Mouse (Mus musculus) midbrain, embryonic 14.5 days (tissue): ENCODE measurements around the gene Pde10a. TPM values are rescaled to one million over a fixed set of nuclear protein-coding genes. Genes with fewer than 3 reads are reported as not detected.

ENCODE experiments used
- ATAC-seq: fragments of 200-750 bp; cut with Nextera tagmentation; 2 replicates; pipeline ENCODE4 v1.8.0; 2017; ENCODE audit warnings: moderate number of reproducible peaks, moderate library complexity; ENCODE audit not compliant: low FRiP score, low TSS enrichment
- DNase-seq: peaks from one replicate; pipeline ENCODE4 v3.0.0-alpha.2; 2015
- H3K27ac ChIP-seq: fragments of 300-500 bp; sonication (generic); replicated peaks from 2 replicates; pipeline ENCODE4 v1.5.1; 2014; ENCODE audit warnings: mild to moderate bottlenecking, low read depth, low read length, moderate library complexity
- H3K27me3 ChIP-seq: fragments of 300-500 bp; sonication (generic); 2 replicates; pipeline ENCODE4 v1.6.1; 2014; ENCODE audit warnings: low read length, control low read depth, mixed read lengths; ENCODE audit not compliant: control insufficient read depth, insufficient read depth
- H3K36me3 ChIP-seq: fragments of 300-500 bp; sonication (generic); 2 replicates; pipeline ENCODE4 v1.6.1; 2014; ENCODE audit warnings: low read length, control low read depth; ENCODE audit not compliant: control insufficient read depth, insufficient read depth
- H3K4me1 ChIP-seq: fragments of 300-500 bp; sonication (generic); 2 replicates; pipeline ENCODE4 v1.6.1; 2014; ENCODE audit warnings: mild to moderate bottlenecking, antibody characterized with exemption, low read length, control low read depth; ENCODE audit not compliant: control insufficient read depth, insufficient read depth
- H3K4me2 ChIP-seq: fragments of 300-500 bp; sonication (generic); 2 replicates; pipeline ENCODE4 v1.6.1; 2014; ENCODE audit warnings: mild to moderate bottlenecking, low read length, moderate library complexity
- H3K4me3 ChIP-seq: fragments of 300-500 bp; sonication (generic); replicated peaks from 2 replicates; pipeline ENCODE4 v1.5.1; 2014; ENCODE audit warnings: low read depth, low read length
- H3K9ac ChIP-seq: fragments of 300-500 bp; sonication (generic); replicated peaks from 2 replicates; pipeline ENCODE4 v1.6.1; 2014; ENCODE audit warnings: mild to moderate bottlenecking, low read length, moderate library complexity
- H3K9me3 ChIP-seq: fragments of 300-500 bp; sonication (generic); 2 replicates; pipeline ENCODE4 v1.6.1; 2016; ENCODE audit warnings: low read length, control low read depth, mixed read lengths; ENCODE audit not compliant: control insufficient read depth
- WGBS: fragments of 180-500 bp; shearing (Covaris S2); extraction: QIAGEN DNeasy Blood & Tissue Kit; methylation state at CpG from one replicate; pipeline ENCODE4 v1.1.7; 2014; 5-methylcytosine and 5-hydroxymethylcytosine counted together
- polyA plus RNA-seq: library from polyadenylated mRNA; unstranded; fragments of >200 nt; fragmentation: Nextera tagmentation; extraction: Ambion mirVana; gene quantifications from 2 replicates; pipeline ENCODE4 v1.2.1, GENCODE M21; 2014

The Pde10a gene
- polyA plus RNA-seq, 1 experiment from 2014 or later, result 14.1 TPM

DNA sequence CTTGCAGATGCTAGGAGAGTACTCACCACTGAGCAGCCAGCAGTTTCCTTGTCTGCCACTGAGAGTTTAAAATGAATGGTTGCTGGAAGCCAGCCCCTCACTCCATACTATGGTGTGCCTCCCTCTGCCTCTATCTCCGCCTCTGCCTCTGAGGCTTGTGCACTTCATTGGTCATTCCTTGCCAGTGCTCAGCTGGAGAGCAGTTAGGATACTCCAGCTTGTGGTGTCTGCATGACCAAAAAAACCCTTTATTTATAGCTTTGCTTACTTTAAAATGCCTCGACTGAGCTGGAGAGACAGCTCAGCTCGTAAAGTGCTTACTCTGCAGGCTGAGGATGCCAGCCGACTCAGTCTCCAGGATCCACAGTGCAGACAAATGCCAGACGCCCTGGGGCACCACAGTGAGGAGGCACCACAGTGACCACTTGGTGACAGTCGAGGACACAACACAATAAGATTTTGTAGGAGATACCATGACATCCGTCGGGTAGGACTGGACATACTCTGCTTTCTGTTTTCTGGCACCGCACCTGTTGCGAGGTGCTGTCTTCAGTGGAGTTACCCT is 400.7 kb downstream of the Pde10a start:
- 73% methylated on average over 10 of the region's 10 CpGs for WGBS
- no peaks in the 10 kb centered on the region for H3K9me3 ChIP-seq
- no peaks in the 10 kb centered on the region for H3K4me1 ChIP-seq
- no peak overlapping the region for H3K27ac ChIP-seq
- no peaks in the 10 kb centered on the region for H3K27me3 ChIP-seq
- H3K4me3 ChIP-seq, result no peak overlapping the region
- H3K4me2 ChIP-seq, result no peak overlapping the region
- DNase-seq (no peak), ATAC-seq (no peak)
- H3K9ac ChIP-seq, result no peak overlapping the region
- no peaks in the 10 kb centered on the region for H3K36me3 ChIP-seq

DNA sequence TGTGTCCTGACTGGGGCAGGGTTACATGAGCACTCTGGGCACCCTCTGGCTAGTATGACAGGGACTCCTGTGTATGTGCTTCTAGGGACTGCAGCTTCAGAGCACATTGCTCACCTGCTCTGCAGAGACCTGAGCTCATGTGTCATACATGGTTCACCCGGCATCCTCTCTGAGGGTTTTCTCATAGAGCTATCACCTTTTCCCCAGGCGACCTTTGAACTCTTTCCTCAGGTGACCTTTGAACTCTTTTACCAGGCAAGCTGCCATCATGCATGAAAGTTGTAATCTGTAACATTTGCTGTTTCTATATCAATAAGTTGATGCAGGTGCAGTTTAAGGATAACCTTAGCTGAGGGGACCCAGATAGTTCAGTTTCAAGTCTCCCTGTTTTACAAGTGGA is 403.4 kb downstream of the Pde10a start:
- Histone ChIP-seq H3K4me2 (no peak overlapping the region), H3K36me3 (no peaks in the 10 kb centered on the region), H3K4me3 (no peak overlapping the region), H3K4me1 (no peaks in the 10 kb centered on the region), H3K9ac (0 out of 2 replicates have a peak overlapping the region, but pooled peaks have one; percentile 2), H3K27ac (no peak overlapping the region), H3K9me3 (no peaks in the 10 kb centered on the region), H3K27me3 (no peaks in the 10 kb centered on the region)
- DNase-seq (no peak), ATAC-seq (no peak)
- 73% methylated on average over 2 of the region's 2 CpGs for WGBS

DNA sequence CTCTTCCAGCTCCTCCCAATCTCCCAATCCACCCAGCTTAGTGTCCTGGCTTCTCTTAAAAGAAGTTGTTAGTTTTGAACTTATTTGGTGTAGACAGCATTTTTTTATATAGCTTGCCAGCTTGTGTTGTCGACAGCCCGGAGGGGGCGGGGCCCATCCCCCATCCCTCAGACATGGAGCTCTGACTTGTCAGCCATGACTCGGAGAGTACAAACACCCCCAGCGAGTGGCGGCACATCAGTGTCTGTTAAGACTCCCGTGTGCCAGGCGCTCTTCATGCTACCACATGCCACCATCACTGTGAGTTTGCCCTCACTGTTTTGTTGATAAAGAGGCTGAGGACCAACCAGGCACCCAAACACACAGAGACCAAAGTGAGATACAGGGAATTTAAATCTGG is 404.5 kb downstream of the Pde10a start:
- DNase-seq (no peak), ATAC-seq (no peak)
- no peaks in the 10 kb centered on the region for H3K9me3 ChIP-seq
- H3K4me3 ChIP-seq, result no peak overlapping the region
- WGBS, result 47% methylated on average over 8 of the region's 8 CpGs
- no peaks in the 10 kb centered on the region for H3K36me3 ChIP-seq
- no peak overlapping the region for H3K4me2 ChIP-seq
- no peak overlapping the region for H3K27ac ChIP-seq
- no peaks in the 10 kb centered on the region for H3K4me1 ChIP-seq
- no peak overlapping the region for H3K9ac ChIP-seq
- no peaks in the 10 kb centered on the region for H3K27me3 ChIP-seq

DNA sequence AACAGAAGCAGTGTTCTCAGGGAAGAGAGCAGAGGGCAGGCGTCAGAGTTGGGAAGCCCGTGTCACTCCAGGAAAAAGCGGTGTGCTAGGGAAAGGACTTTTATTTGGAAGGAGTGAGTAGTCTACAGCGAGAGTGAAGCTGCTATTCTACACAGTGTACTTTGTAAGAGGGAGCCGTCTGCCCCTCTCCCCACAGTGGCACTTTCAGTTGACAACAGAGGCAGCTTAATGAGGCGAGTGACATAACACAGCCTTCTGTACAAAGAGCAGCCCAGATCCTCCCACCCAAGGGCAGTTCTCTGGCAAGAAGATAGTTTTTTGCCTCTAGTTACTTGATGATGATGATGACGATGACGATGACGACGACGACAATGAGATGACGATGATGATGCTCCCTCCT is 410.4 kb downstream of the Pde10a start:
- H3K4me2 ChIP-seq, result no peak overlapping the region
- DNase-seq (peak; percentile 41), ATAC-seq (no peak)
- no peaks in the 10 kb centered on the region for H3K9me3 ChIP-seq
- 51% methylated on average over 12 of the region's 12 CpGs for WGBS
- H3K36me3 ChIP-seq, result no peaks in the 10 kb centered on the region
- no peak overlapping the region for H3K4me3 ChIP-seq
- no peak overlapping the region for H3K27ac ChIP-seq
- no peaks in the 10 kb centered on the region for H3K4me1 ChIP-seq
- no peak overlapping the region for H3K9ac ChIP-seq
- H3K27me3 ChIP-seq, result no peaks in the 10 kb centered on the region

DNA sequence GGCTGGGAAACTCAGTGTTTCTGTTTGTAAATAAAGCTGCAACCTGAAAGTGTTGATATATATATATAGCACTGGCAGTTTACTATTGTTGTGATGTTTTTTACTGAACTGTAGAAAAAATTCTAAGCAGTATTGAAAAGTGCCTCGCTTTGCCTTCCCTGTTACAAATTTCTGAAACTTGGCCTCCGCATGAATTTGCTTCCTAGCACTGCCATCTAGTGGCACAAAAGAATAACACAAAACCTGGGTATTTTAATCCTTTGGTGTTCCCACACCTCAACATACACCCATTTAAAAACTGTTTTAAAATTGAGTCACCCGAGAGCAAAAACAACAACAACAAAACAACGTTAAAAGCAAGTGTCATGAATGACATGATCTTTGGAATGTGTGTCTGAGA is 411.4 kb downstream of the Pde10a start:
- ATAC-seq (no peak), DNase-seq (peak; percentile 87)
- Histone ChIP-seq H3K9ac (no peak overlapping the region), H3K4me2 (no peak overlapping the region), H3K9me3 (no peaks in the 10 kb centered on the region), H3K27ac (no peak overlapping the region), H3K27me3 (no peaks in the 10 kb centered on the region), H3K4me1 (no peaks in the 10 kb centered on the region), H3K4me3 (no peak overlapping the region), H3K36me3 (peaks cover 2% of the 10 kb centered on the region; the same call in 1 of the 2 replicates)
- 5% methylated on average over 4 of the region's 4 CpGs for WGBS

DNA sequence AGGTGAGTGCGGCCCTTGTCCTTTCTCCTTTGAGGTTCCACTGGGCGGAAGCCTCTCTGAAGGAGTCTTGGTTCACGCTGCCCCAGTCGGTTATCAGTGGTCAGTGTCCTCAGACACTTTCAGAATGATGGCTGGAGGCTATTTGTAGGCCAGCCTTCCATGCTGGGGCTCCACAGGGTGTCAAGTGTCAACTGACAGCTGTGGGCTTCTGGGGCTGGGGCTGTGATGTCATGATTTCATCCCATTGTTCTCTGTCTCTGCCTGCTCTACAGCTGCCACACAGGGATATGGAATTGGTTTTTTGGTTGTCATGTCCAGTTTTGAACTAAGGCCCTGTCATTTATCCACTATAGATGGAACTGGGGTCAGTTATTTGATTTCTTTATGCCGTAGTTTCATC is 426.4 kb downstream of the Pde10a start:
- H3K9me3 ChIP-seq, result no peaks in the 10 kb centered on the region
- H3K27ac ChIP-seq, result no peak overlapping the region
- 74% methylated on average over 5 of the region's 5 CpGs for WGBS
- H3K4me3 ChIP-seq, result no peak overlapping the region
- ATAC-seq, result no peak
- H3K4me2 ChIP-seq, result no peak overlapping the region
- H3K4me1 ChIP-seq, result no peaks in the 10 kb centered on the region
- H3K9ac ChIP-seq, result no peak overlapping the region
- no peaks in the 10 kb centered on the region for H3K27me3 ChIP-seq
- no peak for DNase-seq
- peaks cover 52% of the 10 kb centered on the region for H3K36me3 ChIP-seq

DNA sequence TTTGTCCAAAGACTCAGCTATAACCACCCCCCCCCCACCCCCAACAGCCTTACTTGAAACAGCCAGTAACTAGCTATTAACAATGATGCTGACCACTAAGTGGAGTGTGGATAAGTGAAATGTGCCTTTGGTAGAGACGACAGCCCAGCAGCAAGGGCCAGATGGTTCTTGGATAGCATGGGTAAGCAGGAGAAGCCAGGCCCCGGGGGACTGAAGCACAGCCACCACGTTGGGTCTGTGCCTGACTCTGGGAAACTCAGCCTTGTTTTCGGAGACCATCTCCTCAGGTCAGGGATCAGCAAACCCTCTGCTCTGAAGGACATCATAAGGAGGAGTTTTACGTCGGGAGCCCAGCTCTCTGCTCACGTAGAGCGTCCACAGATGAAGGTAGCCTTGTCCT is 427.8 kb downstream of the Pde10a start:
- Histone ChIP-seq H3K27ac (no peak overlapping the region), H3K9me3 (no peaks in the 10 kb centered on the region), H3K27me3 (no peaks in the 10 kb centered on the region), H3K4me3 (no peak overlapping the region), H3K9ac (no peak overlapping the region), H3K4me1 (no peaks in the 10 kb centered on the region), H3K4me2 (no peak overlapping the region), H3K36me3 (peaks cover 47% of the 10 kb centered on the region)
- DNase-seq, result no peak
- 86% methylated on average over 8 of the region's 8 CpGs for WGBS
- ATAC-seq, result no peak

DNA sequence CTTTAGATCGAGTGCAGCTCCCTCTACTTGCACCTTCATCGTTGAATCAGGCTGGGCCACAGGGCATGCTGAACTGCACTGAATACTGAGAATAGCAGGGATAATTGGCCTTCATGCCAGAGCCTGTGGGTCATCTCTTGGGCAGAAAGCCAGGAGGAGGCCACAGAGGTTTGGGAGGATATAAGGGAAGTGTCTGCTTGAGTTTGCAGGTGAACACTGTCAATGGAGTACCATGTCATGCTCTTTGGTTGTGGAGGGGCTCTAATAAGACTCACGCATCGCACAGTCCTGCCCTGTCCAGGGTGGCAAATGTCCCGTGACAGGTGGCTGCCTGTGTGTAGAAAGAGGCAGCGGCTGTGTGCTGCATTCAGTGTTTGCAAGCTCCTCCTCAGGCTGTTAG is 433.0 kb downstream of the Pde10a start:
- Histone ChIP-seq H3K27me3 (no peaks in the 10 kb centered on the region), H3K27ac (no peak overlapping the region), H3K4me3 (no peak overlapping the region), H3K4me1 (peaks cover 9% of the 10 kb centered on the region; the same call in 1 of the 2 replicates), H3K4me2 (no peak overlapping the region), H3K9me3 (no peaks in the 10 kb centered on the region), H3K9ac (no peak overlapping the region), H3K36me3 (peaks cover 26% of the 10 kb centered on the region)
- DNase-seq (no peak), ATAC-seq (no peak)
- WGBS, result 87% methylated on average over 6 of the region's 6 CpGs

DNA sequence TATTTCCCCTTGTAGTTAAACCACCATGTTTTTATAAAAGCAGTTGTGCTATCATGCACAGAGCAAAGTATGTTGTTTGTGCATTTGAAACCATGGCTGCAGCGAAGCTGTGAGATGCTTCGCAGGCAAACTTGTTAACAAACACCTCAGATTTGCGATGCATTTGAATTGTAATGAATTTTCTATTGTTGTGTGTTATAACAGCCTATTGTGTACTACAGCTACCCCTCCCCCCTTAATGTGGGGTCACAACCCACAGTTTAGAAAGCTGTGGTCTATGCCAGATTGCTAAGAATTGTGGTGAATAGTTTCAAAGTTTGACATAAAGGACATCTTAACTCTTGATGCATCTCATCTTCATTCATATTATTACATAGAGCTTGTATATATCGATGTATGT is 435.2 kb downstream of the Pde10a start:
- Histone ChIP-seq H3K4me1 (peaks cover 9% of the 10 kb centered on the region; the same call in 1 of the 2 replicates), H3K9ac (no peak overlapping the region), H3K27me3 (no peaks in the 10 kb centered on the region), H3K27ac (no peak overlapping the region), H3K9me3 (no peaks in the 10 kb centered on the region), H3K36me3 (peaks cover 22% of the 10 kb centered on the region), H3K4me3 (no peak overlapping the region), H3K4me2 (no peak overlapping the region)
- ATAC-seq (no peak), DNase-seq (no peak)
- WGBS, result 74% methylated on average over 4 of the region's 4 CpGs
